1 mouse cellular context compared by ENCODE assay signal in the genomic region with DNA sequence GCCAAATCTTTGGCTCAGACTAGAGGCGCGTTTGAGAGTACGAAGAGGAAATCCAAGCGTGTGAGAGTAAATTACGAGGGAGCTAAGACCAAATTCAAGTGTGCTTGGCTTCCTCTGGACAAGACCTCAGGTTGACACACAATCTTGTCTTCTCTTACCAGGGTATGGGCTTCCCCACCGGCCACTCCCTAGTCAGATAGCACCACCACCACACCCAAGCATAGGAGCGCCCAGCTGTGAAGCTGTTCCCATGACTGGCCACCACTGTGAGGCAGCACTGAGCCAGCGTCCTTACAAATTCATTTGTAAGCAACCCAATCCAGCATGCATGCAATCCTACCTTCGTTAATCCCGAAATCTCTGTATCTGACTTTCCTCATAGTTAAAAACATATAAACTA.
TF ChIP-seq lines count a peak whose summit lies in the region.

No protein-coding gene starts in this region.

TF ChIP-seq in MEL, 35 proteins besides CTCF, POLR2A, EP300 and RAD21 (continued from another document):
- TF ChIP-seq KAT2A (conservative IDR thresholded peaks at IDR 0.05; ENCODE audit: low read depth, low read length) (no peak), MYB (IDR thresholded peaks at IDR 0.05; ENCODE audit: low read depth, low read length) (no peak), MXI1 (IDR thresholded peaks at IDR 0.05; ENCODE audit: low read depth, low read length) (no peak), UBTF (IDR thresholded peaks at IDR 0.05; ENCODE audit: borderline replicate concordance, insufficient read depth, low read depth, low read length) (peak; percentile 98), SMC3 (IDR thresholded peaks at IDR 0.05; ENCODE audit: low read depth, low read length) (peak; percentile 75), NELFE (IDR thresholded peaks at IDR 0.05; ENCODE audit: low read depth, low read length) (no peak), NRF1 (IDR thresholded peaks at IDR 0.05; ENCODE audit: insufficient read depth, low read depth, low read length, poor library complexity, severe bottlenecking) (no peak), ELF1 (IDR thresholded peaks at IDR 0.05; ENCODE audit: low read depth, low read length) (no peak), POLR2AphosphoS2 (IDR thresholded peaks at IDR 0.05; ENCODE audit: low read length) (no peak), MAFK (IDR thresholded peaks at IDR 0.05; ENCODE audit: borderline replicate concordance, low read depth, low read length) (no peak), MEF2A (IDR thresholded peaks at IDR 0.05; ENCODE audit: extremely low read depth, insufficient replicate concordance, low read depth, low read length, poor library complexity, severe bottlenecking) (no peak), BHLHE40 (IDR thresholded peaks at IDR 0.05; ENCODE audit: borderline replicate concordance, low read depth, low read length) (no peak), E2F4 (IDR thresholded peaks at IDR 0.05; ENCODE audit: borderline replicate concordance, low read depth, low read length) (no peak)
